Mouse (Mus musculus): ENCODE measurements around the gene Ampd2.

DNA sequence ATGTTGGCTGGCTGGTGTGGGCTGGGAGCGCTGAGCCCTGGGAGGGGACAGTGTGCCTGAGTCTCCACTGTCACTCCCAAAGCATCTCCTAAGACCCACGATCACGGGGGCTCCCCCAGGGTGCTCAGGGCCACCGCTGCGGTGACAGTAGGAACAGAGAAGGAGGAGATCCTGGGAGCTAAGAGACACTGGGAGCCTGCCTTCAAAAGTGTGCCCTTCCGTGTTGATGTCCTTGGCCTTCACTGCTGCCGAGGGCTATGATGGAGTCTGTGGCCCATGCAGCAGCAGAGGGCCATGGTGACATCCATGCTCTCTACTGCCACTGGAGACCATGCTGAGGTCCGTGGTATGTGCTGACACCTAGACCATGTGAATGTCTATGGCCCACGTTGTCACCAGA lies 20.9 kb downstream of the Ampd2 start:
- TF ChIP-seq CTCF (IDR thresholded peaks at IDR 0.05; ENCODE audit: control insufficient read depth, insufficient read depth, insufficient replicate concordance, low read depth, low read length) (no peak), POLR2A (IDR thresholded peaks at IDR 0.05; ENCODE audit: control insufficient read depth, low read depth, low read length) (no peak)

Measured in testis, adult 2 months (tissue).